Mouse (Mus musculus): Measurements from ENCODE around the gene Cacnb1. TPM values are rescaled to one million over a fixed set of nuclear protein-coding genes. Genes with fewer than 3 reads are reported as not detected.

Gene Cacnb1
- total RNA-seq, 4 experiments from 2014 or later: 6.2 to 8.5 (median 6.5) TPM

DNA sequence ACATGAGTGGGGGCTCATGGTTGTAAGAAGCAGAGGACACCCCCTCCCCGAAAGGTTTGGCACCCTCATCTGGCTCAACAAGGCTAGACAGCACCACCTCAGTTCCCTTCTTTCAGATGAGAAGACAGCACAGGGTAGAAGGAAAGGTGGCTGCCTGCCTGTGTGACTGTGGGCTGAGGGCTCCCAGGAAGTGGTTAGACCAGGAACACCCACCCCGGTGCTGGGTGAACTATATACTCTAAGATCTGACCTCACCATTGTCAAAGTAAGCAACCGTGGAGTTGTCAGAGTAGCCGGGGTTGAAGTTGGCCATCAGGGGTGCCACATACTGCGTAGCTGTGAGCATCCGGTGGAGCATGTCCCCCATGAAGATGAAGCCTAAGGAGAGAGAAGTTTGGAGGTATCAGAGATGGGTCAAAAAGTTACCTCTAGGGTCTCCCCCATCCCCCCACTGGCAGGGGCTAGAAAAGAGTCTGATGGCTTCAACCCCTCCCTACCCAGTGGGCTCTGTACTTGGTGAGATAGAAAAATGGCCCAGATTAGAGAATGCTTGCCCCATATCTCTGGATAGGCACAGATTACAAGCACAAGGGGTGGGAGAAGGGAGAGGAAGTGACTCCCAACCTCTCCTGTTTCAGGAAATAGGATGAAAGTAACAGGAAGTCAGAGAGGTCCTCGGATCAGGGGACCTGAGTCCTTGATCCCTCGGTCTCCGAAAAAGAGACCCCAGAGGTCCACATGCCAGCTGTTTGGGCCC lies 67.5 kb downstream of the Cacnb1 start:
- DNase-seq (ENCODE audit: low spot score): no peak

DNA sequence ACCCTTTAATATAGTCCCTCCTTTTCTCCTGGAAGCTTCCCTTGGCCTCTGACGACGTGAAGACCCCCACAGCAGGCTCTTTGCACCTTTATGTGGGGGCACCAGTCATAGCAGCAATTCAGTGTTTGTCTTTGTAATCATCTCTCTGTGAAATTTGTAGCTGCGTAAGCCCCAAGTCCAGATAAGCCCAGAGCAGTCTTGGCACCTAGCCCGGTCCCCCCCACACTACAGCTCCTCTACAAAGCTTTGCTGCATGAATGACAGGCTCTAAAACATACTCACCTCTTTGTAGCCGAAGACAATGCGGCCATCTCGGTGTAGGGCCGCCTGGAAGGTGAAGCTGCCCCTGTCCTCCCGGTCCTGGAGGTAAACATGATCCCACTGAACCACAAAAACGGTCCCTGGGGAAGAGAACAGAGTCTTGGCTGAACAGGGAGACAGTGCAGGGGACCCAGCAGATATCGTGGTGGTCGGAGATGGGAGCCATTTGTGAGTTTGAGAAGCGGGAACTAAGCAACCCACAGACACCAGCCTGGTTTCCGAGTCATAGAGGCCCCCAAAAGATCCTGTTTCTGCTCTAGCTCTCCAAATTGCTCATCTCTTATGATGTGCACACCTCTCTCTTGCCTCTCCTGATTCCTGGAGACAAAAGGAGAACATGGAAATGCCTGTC lies 68.2 kb downstream of the Cacnb1 start:
- DNase-seq (ENCODE audit: low spot score): no peak

DNA sequence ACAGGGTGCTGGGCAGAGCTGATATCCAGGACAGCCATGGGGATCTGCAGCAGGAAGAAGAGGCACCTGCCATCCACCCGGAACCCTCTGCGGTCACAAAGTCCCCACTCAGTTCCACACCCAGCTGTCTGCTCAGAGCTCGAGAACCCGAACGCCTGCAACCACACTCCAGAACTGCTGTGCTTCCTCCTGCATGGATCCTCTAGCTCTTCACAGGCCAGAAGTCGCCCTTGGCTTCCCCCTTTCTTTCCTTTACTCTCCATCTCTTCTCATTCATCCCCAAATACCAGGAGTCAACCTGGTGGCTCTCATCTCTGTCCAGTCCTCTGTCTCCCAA lies 68.9 kb downstream of the Cacnb1 start:
- DNase-seq (ENCODE audit: low spot score): no peak

DNA sequence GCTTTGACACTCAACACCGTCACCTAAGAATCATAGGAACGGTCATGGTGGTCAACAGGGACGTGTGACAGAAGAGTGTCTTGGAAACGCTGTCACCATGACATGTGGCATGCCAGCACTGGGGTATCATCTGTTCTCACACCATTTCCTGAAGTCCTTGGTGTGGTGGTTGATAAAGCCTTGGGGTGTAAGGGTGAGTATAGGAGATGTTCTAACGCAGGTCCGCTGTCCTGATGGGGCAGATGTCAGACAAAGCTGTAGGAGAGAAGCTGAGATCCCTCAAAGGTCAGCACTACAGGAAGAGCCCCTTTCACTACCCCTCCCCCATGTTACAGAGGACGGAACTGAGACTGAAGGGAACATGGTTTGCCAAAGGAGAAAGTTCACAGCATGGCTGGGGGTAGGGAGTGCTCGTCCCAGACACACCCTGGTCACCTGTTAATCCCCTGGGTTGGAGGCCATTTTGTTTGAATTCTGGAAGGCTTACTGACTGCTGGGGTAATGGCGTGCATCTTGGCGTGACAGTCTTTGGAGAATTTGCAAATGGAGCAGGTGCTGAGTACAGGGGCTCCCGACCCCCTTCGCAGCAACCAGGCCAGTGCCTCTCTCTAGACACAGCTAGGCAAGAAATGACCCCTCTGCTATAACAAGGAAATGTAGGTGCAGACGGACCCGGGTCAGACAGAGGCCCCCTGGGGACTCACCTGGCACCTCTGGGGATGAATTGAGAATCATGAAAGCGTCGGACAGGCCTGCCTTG lies 69.5 kb downstream of the Cacnb1 start:
- DNase-seq (ENCODE audit: low spot score): no peak

DNA sequence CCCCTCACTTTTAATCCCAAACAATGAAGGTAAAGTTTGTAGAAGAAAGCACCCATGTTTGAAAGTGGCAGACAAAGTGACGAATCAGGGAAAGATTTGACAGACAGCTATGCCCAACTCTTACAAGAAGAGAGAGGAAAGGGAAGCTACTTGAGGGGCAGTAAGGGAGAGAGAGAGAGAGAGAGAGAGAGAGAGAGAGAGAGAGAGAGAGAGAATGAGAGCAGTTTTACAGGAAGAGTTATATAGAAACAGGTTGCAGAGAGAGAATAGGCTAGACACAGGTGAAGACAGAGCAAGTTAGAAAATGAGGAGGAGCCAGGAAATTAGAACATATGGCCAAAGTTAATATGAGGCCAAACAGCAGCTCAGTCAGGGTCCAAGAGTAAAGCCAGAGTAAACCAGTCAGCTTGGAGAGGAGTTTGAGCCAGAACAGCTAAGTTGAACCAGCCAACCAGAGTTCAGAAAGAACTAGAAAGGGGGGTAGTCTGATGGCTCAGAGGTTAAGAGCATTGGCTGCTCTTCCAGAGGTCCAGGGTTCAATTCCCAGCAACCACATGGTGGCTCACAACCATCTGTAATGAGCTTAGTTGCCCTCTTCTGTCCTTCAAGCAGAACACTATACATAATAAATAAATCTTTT lies 70.3 kb downstream of the Cacnb1 start:
- no peak for DNase-seq (ENCODE audit: low spot score)

Small RNA genes lying within 50 kb of the gene (microRNA-seq; reads per million reads assigned to microRNA genes)
- gene Gm27597: not detected

Other genes with a start within 250 kb of the Cacnb1 start
- not detected for gene 1700001P01Rik, start 247.1 kb downstream of the Cacnb1 start, total RNA-seq (2022)
- gene Rpl23, start 240.6 kb downstream of the Cacnb1 start, total RNA-seq (2022): 100 to 1,000 TPM; 425 to 610 (median 521) TPM
- 10 to 100 TPM; 20.1 to 32.0 (median 25.8) TPM for gene Lasp1, start 224.0 kb downstream of the Cacnb1 start, total RNA-seq (2022)
- 1 to 10 TPM in 1 of 4 experiments, under 1 TPM in 3; 0.22 to 1.7 (median 0.51) TPM for gene B230217C12Rik, start 182.3 kb downstream of the Cacnb1 start, total RNA-seq (2022)
- under 1 TPM; 0.28 to 0.56 (median 0.31) TPM for gene Fbxo47, start 138.9 kb downstream of the Cacnb1 start, total RNA-seq (2022)
- 1 to 10 TPM; 2.7 to 4.5 (median 3.4) TPM for gene Plxdc1, start 36.6 kb downstream of the Cacnb1 start, total RNA-seq (2022)
- gene Arl5c, start 26.9 kb downstream of the Cacnb1 start, total RNA-seq (2022): under 1 TPM; 0.22 to 0.87 (median 0.45) TPM
- 100 to 1,000 TPM; 503 to 616 (median 589) TPM for gene Rpl19, start 3.7 kb upstream of the Cacnb1 start, total RNA-seq (2022)
- under 1 TPM; 0.16 to 0.23 (median 0.19) TPM for gene Stac2, start 30.4 kb upstream of the Cacnb1 start, total RNA-seq (2022)
- gene Fbxl20, start 127.4 kb upstream of the Cacnb1 start, total RNA-seq (2022): 10 to 100 TPM; 16.6 to 22.3 (median 18.8) TPM
- gene Med1, start 170.3 kb upstream of the Cacnb1 start, total RNA-seq (2022): 10 to 100 TPM; 40.4 to 41.8 (median 41.2) TPM
- gene Cdk12, start 180.0 kb upstream of the Cacnb1 start, total RNA-seq (2022): 10 to 100 TPM; 20.1 to 22.5 (median 21.8) TPM